Mouse (Mus musculus): ENCODE data around the gene Atxn2. TPM values are rescaled to one million over a fixed set of nuclear protein-coding genes. Genes with fewer than 3 reads are reported as not detected.

The Atxn2 gene
- polyA plus RNA-seq, 1 experiment: not detected

DNA sequence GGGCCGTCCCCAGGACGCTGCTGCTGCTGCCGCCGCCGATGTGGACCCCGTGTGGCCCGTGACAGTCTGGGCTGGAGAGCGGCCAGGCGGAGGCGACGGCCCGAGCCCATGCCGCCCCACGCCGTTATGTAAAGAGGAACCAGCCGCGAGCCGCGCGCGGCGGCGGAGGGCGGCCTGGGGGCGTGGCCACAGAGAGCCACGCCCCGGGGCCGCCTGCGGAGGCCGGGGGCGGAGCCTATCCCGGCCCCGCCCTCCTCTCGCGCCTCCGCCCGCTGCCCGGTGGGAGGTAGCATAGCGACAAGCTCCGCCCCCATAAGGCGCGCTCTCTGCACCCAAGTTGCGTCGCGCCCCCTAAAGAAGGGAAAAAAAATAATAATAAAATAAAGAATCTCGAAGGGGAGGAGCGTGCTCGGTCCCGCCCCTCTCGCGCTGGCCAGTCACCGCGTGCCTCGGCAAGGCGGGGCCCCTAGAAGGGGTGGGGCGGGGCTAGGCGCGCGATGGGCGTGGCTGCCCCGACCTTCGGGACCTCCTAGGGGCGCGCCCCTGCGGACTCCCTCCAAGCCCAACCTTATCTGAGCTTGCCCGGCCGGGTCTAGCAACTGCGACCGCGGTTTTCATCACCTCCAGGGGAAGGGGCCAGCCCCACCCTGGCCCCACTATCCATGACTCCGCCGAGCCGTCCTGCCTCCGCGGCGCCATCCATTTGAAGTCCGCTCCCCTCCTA is 125.7 kb downstream of the Atxn2 start:
- TF ChIP-seq CTCF (IDR thresholded peaks at IDR 0.05; ENCODE audit: insufficient read depth, low read depth, low read length) (no peak), POLR2A (IDR thresholded peaks at IDR 0.05; ENCODE audit: insufficient read depth, low read depth, low read length) (peak; percentile 62; the same call in 1 of the 2 replicates)
- peak overlapping the region; percentile 38; the same call in 1 of the 2 replicates for H3K27ac ChIP-seq (ENCODE audit: insufficient read depth, low read depth, low read length)
- H3K4me3 ChIP-seq (ENCODE audit: insufficient read depth, low read depth, low read length): peak overlapping the region; percentile 89
- WGBS: under 1% methylated on average over 77 of the region's 77 CpGs
- H3K4me1 ChIP-seq (ENCODE audit: control insufficient read depth, insufficient read depth, low read length): peaks cover 57% of the 10 kb centered on the region

DNA sequence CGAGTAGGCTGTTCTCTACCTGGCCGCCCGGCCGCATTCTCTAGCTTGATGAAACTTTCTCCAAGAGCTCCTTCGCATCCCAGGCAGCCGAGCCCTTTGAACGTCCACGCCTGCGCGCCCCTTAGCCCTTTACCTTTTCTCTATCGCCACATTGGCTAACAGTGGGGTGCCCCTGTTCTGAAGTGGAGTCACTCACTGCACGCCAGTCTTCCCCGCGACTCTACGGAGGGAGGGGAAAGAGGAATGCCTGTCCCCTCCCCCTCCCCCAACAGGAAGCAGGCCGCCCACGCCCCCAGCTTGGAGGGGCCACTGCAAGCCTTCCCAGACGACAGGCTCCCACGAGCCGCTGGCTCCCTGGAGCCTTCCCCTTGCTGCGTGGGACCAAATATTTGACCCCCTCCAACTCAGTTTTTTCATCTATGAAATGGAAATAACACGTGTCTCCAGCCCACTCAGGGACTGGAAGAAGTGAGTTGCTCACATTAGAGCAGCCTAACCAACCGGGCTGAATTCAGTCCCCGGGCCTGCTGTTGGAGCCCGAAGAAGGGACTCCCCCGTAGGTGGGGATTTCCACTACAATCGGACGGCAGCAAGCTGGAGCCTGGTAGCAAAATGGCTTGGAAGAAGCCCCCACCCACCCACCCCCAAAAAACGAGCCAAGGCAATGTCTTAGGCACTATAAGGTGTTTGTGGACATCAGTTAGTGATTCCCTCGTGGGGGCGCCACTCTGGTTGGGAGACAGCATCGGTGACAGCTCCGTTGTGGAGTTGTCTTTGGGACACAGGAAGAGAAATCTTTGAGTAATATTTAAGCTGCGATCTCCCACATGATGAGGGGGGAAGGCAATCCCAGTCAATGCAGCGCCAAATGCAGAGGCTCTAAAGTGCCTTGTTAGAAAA is 126.6 kb downstream of the Atxn2 start, which contains the start of gene Sh2b3:
Sh2b3 (minus strand) TSS at position 206 of the 900 bp plus-strand sequence.
- 5% methylated on average over 35 of the region's 35 CpGs for WGBS
- Histone ChIP-seq H3K4me3 (ENCODE audit: insufficient read depth, low read depth, low read length) (peak within 1 kb of the TSS; percentile 89), H3K4me1 (ENCODE audit: control insufficient read depth, insufficient read depth, low read length) (peaks cover 54% of the 10 kb centered on the region), H3K27ac (ENCODE audit: insufficient read depth, low read depth, low read length) (peak within 1 kb of the TSS; percentile 38; the same call in 1 of the 2 replicates)
- TF ChIP-seq POLR2A (IDR thresholded peaks at IDR 0.05; ENCODE audit: insufficient read depth, low read depth, low read length) (no peak), CTCF (IDR thresholded peaks at IDR 0.05; ENCODE audit: insufficient read depth, low read depth, low read length) (no peak)

DNA sequence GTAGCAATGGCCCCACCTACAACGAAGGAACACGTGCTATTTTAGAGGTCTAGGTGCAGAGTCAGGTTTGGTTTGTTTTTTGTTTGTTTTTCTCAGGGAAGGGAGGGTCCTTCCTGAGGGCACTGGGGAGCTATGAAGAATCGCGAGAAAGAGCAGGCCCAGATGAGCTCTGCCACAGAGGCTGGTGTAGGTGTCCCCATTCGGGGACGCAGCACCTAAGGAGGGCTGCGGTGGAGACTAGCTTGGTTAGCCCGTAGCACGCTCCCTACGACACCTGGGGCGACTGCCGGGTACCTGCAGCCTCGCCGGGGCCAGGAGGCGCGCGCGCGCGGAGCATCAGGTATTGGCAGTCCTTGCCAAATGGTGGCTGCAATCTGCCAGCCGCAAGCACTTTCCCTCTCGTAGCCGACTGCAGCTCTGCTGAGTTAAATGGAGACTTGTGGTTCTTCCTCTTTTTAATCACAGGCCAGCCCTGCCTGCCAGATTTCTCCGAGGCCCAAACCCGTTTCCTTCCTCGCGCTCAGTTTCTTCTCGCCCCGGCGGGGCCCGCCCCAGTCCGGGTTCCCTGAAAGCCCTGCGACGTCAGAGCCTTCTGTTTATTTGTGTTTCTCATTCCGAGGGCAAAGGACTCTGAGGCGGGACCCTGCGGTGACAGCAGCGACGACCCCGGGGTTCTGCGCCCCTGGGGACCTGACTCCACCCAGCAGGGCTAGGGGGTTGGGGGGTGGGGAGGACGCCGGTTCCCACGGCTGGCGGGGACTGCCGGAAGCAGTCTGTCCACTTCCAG is 127.4 kb downstream of the Atxn2 start:
- H3K4me1 ChIP-seq (ENCODE audit: control insufficient read depth, insufficient read depth, low read length): peaks cover 48% of the 10 kb centered on the region
- WGBS: 8% methylated on average over 46 of the region's 46 CpGs
- H3K27ac ChIP-seq (ENCODE audit: insufficient read depth, low read depth, low read length): no peak overlapping the region
- peak overlapping the region; percentile 28 for H3K4me3 ChIP-seq (ENCODE audit: insufficient read depth, low read depth, low read length)
- no peak for TF ChIP-seq CTCF (IDR thresholded peaks at IDR 0.05; ENCODE audit: insufficient read depth, low read depth, low read length)
- TF ChIP-seq POLR2A (IDR thresholded peaks at IDR 0.05; ENCODE audit: insufficient read depth, low read depth, low read length): no peak

DNA sequence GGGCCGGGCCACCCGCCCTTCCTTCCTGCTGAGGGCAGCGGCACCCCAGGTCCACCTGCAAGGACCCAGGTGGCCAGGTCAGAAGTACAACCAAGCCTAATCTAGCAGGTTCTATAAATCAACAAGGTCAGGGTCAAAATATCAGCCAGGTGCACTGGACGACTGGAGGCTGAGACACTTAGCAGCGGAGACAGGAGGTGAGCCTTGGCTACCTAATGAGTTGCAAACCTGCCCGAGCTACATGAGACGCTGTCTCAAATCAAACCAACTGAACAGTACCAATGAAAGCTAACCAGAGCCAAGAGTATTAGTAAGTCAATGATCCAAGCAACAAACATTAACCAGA is 128.0 kb downstream of the Atxn2 start:
- TF ChIP-seq POLR2A (IDR thresholded peaks at IDR 0.05; ENCODE audit: insufficient read depth, low read depth, low read length): no peak
- TF ChIP-seq CTCF (IDR thresholded peaks at IDR 0.05; ENCODE audit: insufficient read depth, low read depth, low read length): no peak
- Histone ChIP-seq H3K4me1 (ENCODE audit: control insufficient read depth, insufficient read depth, low read length) (peaks cover 42% of the 10 kb centered on the region), H3K27ac (ENCODE audit: insufficient read depth, low read depth, low read length) (no peak overlapping the region), H3K4me3 (ENCODE audit: insufficient read depth, low read depth, low read length) (no peak overlapping the region)
- WGBS: 71% methylated on average over 7 of the region's 7 CpGs

DNA sequence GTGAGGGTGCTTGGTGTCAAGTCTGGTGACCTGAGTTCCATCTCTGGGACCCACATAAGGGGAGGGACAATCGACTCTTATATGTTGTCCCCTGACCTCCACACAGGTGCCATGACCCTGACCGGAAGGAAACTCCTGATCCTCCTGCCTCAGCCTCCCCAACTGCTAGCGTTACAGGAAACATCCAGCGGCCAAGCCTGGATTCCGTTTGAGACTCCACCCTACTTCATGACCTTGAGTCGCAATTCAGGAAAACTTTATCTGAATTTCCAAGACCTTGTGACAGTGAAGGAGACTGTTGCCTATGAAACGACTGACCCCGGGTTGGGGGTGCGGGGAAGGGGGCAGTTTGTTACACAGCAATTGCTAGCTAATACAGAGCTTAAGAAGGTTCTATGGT is 130.4 kb downstream of the Atxn2 start:
- no peak overlapping the region for H3K27ac ChIP-seq (ENCODE audit: insufficient read depth, low read depth, low read length)
- TF ChIP-seq CTCF (IDR thresholded peaks at IDR 0.05; ENCODE audit: insufficient read depth, low read depth, low read length): no peak
- TF ChIP-seq POLR2A (IDR thresholded peaks at IDR 0.05; ENCODE audit: insufficient read depth, low read depth, low read length): no peak
- peaks cover 25% of the 10 kb centered on the region for H3K4me1 ChIP-seq (ENCODE audit: control insufficient read depth, insufficient read depth, low read length)
- 94% methylated on average over 9 of the region's 9 CpGs for WGBS
- H3K4me3 ChIP-seq (ENCODE audit: insufficient read depth, low read depth, low read length): no peak overlapping the region

DNA sequence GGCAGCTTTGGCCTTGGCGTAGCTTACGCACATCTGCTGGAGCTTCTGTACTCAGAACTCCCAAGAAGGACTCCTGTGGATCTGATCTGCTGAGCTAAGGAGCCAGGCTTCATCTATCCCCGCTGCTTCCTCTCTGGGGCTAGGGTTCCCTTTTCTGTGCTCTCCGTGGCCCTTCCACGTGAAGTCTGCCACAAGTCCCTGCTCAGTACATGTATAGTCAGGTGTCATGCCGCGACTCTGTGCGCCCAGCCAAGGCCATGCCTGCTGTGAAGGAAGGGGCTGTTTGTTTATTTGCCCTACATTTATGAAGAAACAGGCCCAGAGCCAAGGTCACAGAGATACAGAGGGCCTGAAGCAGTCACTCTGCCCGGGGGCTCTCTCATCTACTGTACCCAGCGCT is 130.8 kb downstream of the Atxn2 start:
- H3K4me3 ChIP-seq (ENCODE audit: insufficient read depth, low read depth, low read length): no peak overlapping the region
- no peak overlapping the region for H3K27ac ChIP-seq (ENCODE audit: insufficient read depth, low read depth, low read length)
- peaks cover 24% of the 10 kb centered on the region for H3K4me1 ChIP-seq (ENCODE audit: control insufficient read depth, insufficient read depth, low read length)
- 52% methylated on average over 10 of the region's 10 CpGs for WGBS
- TF ChIP-seq POLR2A (IDR thresholded peaks at IDR 0.05; ENCODE audit: insufficient read depth, low read depth, low read length): no peak
- no peak for TF ChIP-seq CTCF (IDR thresholded peaks at IDR 0.05; ENCODE audit: insufficient read depth, low read depth, low read length)

DNA sequence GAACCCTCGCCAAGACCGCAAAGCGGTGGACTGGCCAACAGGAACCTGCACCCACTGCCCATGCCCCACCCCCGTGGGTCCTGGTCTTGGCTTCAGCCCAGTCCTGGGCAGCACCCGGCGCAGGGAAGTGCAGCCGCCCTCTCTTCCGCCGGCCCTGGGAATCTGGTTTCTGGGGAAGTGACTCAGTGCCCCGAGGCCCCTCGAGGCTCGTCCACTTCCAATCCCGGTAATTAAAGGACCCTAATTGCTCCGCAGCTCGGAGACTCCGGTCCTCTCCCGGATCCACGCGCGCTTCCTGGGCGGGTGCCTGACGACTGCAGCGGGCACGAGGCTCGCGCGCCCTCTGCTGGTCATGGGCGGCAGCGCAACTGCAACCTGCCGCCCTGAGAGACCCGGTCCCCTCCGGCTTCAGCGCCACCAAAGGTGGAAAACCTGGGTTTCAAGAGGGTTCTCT is 131.6 kb downstream of the Atxn2 start:
- Histone ChIP-seq H3K4me3 (ENCODE audit: insufficient read depth, low read depth, low read length) (peak overlapping the region; percentile 56), H3K27ac (ENCODE audit: insufficient read depth, low read depth, low read length) (no peak overlapping the region), H3K4me1 (ENCODE audit: control insufficient read depth, insufficient read depth, low read length) (peaks cover 17% of the 10 kb centered on the region)
- 1% methylated on average over 33 of the region's 33 CpGs for WGBS
- peak; percentile 98 for TF ChIP-seq CTCF (IDR thresholded peaks at IDR 0.05; ENCODE audit: insufficient read depth, low read depth, low read length)
- TF ChIP-seq POLR2A (IDR thresholded peaks at IDR 0.05; ENCODE audit: insufficient read depth, low read depth, low read length): no peak

DNA sequence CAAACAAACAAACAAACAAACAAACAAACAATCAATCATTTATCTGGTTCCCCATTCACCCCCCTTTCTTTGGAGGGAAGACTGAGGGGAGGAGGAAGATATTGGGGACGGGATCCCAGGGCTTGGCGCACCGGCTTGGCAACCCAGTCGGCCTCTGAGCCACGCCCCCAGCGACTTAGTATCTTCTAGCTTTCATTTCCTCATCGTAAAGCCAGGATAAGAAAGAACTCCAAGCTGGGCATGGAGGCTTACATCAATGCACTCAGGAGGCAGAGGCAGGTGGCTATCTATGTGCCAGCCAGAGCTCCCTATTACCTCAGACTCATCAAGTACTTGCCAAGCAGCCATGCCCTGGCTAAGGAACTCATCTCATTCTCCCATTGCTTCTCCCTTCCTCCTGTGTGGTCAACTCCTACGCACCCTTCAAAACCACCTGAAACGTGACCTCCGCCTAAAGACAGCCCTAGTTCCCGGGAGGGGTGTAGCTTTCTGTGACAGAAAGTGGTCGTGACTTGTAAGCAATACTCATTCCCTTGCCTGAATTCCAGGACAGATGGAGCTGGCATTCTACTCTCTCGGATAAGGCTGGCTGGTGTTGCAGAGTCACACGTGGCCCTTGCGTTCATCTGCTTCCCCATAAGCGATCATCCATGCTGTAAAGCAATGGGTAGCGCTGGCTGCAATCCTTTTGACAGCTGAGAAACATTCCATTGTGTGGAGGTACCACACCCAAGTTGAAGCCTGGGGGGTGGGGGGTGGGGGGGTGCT is 132.2 kb downstream of the Atxn2 start:
- H3K4me1 ChIP-seq (ENCODE audit: control insufficient read depth, insufficient read depth, low read length): peaks cover 17% of the 10 kb centered on the region
- H3K4me3 ChIP-seq (ENCODE audit: insufficient read depth, low read depth, low read length): no peak overlapping the region
- H3K27ac ChIP-seq (ENCODE audit: insufficient read depth, low read depth, low read length): no peak overlapping the region
- 20% methylated on average over 17 of the region's 17 CpGs for WGBS
- no peak for TF ChIP-seq POLR2A (IDR thresholded peaks at IDR 0.05; ENCODE audit: insufficient read depth, low read depth, low read length)
- TF ChIP-seq CTCF (IDR thresholded peaks at IDR 0.05; ENCODE audit: insufficient read depth, low read depth, low read length): no peak
